Mouse (Mus musculus): Measurements from ENCODE around the gene Rufy4. TPM values are rescaled to one million over a fixed set of nuclear protein-coding genes. Genes with fewer than 3 reads are reported as not detected.

The Rufy4 gene
- polyA plus RNA-seq, 2 experiments from 2014 or later = not detected

DNA sequence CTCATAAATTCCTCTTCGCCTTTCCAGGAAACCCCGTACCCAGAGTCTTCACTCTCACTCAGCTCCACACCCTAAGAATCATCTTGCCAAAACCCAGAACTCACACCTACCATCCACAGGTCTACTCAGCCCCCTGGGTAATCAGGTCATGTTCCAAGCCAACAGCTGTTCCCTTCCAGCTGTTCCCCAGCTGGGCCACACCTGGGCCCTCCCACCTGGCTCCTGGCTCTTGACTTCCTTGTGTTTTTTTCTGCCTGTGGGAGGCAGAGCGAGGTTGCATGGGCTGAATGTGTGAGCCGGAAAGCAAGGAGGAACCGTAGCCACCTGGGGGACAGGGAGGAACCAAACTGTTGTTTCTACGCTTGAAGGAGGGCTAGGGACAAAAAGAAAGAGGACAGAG lies 19.1 kb upstream of the Rufy4 start:
- no peak for ATAC-seq

DNA sequence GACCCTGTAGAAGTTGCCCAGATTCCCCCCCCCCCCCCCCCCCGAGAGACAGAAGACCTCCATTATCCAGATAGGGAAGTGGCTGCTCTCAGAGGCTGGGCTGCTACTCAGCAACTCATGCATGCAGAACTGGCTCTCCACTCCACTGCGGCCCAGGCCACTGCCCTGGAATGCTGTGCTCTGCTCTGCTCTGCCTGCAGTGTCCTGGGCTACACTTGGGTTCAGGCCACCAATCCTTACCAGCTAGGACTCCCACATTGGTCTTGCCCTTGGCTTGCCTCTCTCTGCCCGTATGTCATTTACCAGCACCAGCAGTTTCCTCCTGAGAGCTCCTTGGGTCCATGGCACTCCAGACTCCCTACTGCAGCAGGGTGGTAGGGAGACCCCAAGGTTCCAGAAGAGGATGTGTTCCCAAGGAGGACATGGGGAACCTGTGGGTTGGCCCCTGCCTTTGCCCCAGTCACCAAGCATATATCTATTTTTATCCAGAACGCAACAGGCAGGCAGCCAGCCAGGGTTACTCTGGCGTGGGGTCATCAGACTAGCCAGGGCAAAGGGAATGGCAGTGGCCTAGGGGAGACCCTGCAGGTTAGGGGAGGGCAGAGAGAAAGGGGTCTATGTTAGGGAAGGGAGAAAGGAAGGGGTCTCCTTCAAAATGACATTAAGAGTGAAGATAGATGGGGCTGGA lies 17.3 kb upstream of the Rufy4 start:
- no peak for ATAC-seq

DNA sequence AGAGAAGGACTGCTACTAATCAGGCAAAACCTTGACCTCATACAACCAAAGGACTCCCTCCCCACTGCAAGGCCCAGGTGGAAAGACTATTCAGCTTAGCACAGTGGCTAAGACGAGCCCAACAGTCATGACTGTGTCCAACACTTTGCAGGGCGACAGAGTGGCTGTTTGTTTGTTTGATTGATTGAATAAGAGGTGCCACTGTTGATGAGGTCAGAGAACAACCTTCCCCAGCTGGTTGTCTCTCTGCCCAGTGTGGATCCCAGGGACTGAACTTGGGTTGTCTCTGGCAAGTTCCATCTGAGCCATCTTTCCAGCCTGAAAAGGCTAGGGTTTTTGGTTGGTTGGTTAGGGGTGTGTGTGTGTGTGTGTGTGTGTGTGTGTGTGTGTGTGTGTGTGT lies 15.7 kb upstream of the Rufy4 start:
- no peak for ATAC-seq

DNA sequence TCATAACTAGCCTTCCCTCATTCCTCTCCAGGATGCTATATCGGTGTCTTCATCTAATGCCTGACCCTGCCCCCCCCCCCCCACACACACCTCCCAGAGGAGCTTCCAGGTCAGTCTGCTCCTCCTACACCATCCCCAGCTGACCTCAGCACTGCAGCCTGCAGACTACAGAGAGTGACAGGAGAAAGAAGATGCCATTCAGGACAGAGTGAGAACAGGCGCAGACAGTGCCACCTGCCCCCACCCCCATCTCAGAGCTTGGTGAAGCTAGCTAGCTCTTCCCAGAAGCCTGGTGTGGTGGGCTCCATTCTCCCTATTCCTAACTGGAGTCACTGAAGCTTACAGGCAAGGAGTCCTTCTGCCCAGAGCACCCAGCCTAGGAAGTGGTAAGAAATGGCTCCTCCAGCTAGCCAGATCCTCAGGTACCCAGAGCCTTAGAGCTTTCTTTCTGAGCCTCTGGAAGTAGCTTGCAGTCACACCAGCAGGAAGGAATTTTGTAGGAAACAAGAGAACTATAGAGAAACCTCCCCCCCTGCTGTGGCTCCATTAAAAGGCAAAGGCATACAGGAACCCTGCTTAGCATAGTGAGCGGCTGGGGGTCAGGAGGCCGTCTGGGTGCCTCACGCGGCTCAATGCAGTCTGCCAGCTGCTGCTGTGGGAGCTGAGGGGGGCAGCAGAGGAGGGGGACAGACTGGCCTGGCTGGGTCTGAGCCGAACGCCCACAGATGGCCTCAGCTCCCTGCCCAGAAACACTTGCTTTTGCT lies 14.2 kb upstream of the Rufy4 start:
- no peak for ATAC-seq

DNA sequence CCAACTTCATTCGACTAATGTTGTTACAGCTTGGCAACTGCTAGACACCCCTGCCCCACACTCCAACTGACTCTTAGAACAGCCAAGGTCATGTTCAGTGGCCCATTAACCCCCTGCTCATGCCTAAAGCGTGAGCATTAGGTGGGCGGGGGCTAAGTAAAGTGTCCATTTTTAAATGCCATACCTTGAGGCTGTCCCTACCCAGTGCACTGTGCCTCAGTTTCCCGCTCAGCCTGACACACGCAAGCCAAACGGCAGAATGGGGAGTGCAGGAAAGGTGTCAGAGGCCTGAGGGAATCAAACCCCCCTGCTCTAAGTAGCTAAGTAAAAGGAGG lies 13.7 kb upstream of the Rufy4 start:
- no peak for ATAC-seq

DNA sequence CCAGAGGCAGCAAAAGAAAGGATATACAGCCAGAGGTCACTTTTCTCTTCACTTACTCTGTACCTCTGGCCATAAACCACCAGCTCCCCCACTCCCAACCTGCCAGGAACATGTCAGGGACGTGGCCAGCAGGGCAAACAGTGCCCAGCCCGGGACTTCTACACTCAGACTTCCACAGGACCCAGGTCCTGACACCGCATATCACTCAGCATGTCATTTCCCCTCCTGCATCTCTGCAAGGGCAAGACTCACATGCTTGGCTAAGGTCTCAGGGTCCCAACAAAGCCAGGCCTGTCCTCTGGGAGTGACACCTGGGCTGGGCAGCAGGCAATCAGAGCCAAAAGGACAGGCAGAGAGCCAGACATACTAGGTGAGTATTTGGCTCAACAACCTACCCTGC lies 12.3 kb upstream of the Rufy4 start:
- no peak for ATAC-seq

DNA sequence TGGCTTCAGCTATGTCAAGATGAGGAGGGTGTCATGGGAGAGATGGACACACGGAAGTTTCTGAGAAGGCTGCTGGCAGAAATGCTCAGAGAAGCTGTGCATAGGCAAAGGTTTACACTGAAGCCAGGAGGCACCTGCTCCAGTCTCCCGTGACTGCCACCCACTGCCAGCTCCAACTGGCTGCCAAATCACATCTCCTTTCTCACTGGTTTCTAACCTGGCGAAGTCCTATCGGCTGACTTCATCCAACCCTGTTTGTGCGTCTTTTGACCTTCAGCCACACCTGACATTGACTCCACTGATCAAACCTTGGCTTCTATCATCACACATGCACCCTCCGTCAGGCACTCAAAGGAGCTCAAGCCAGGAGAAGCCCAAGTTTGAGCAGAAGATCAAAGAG lies 7.5 kb upstream of the Rufy4 start:
- no peak for ATAC-seq

DNA sequence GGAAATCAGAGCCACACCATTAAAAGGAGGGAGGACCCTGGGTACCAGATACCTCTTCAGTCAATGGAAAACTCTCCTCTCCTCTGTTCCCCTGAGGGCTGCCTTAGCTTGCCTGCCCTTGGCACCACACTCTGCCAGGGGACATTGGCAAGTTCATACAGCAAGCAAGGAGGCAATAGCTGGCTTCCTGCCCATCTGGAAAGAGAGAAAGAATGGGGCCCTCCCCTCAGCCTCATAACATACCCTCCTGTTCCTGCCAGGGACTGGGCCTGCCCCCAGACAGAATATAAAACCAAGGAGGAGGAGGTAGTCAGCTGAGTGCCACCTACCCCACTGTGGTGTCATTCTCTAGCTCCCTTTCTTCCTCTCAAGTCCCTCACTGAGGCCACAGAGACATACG lies 6.2 kb upstream of the Rufy4 start:
- no peak for ATAC-seq

DNA sequence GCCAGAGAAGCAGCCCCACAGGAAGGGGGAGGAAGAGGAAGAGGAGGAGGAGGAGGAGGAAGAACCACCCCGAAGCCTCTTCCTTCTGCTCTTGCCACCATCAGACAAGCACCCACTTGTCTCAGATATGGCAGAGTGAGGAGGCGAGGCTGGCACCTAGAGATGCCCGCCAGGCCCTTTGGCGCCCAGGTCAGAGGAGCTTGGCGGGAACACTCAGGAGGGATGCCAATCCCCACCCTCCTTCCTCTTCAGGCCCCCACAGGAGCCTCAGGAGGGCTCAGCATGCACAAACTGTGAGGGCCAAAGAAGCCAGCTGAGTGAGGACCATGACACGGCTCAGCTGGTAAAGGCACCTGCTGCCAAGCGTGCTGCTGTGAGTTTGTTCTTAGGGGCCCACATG lies 4.2 kb upstream of the Rufy4 start:
- ATAC-seq = no peak

DNA sequence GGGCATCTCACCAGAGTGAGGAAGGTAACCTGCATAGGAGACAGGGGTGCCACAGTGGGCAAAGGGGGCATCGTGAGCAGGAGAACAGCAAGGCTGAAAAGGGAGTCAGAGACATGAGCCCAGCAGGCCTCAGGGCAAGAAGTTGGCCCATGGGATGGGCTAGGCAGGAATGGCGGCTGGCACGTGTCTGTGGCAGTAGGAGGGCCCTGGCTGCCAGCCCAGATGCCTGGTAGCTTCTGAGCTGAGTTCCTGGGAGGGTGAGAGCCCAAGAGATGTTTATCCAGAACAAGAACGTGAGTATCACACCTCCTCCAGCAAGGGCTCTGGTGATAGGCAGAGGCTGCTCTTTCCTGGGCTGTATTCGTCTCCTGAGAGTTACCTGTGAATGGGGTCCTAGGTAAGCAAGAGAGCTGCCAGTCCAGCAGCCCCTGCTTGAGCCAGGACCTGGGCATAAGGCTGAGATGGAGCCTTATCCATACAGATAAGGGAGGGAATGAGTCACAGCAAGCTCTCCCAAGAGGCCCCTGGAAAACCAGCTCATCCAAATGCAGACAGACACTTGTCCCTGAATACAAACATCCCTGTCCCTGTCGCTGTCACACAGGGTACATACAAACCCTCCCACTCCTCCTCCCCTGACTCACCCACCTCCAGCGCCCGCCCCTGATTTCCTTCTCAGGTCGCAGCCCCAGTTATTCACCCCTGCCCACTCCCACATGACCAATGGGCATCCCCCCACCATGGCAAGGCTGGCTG lies 3.3 kb upstream of the Rufy4 start:
- no peak for ATAC-seq

DNA sequence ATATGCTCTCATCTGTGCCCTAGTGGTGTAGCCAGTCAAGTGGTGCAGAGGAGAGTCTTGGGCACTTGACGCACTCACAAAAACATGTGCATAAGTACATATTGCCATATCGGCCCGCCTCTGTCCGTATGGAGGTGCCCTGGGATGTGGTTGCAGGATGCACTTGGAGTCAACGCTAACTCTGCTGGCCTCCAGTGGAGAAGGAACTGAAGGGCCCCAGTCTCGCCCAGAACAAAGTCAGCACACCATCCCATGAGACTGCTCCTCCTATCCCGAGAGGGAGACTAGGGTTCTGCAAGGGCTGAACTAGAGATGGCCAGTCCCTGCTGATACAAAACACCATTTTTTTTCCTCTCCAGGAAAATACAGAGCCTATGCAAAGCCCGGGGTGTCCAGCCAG lies 2.1 kb upstream of the Rufy4 start:
- no peak for ATAC-seq

DNA sequence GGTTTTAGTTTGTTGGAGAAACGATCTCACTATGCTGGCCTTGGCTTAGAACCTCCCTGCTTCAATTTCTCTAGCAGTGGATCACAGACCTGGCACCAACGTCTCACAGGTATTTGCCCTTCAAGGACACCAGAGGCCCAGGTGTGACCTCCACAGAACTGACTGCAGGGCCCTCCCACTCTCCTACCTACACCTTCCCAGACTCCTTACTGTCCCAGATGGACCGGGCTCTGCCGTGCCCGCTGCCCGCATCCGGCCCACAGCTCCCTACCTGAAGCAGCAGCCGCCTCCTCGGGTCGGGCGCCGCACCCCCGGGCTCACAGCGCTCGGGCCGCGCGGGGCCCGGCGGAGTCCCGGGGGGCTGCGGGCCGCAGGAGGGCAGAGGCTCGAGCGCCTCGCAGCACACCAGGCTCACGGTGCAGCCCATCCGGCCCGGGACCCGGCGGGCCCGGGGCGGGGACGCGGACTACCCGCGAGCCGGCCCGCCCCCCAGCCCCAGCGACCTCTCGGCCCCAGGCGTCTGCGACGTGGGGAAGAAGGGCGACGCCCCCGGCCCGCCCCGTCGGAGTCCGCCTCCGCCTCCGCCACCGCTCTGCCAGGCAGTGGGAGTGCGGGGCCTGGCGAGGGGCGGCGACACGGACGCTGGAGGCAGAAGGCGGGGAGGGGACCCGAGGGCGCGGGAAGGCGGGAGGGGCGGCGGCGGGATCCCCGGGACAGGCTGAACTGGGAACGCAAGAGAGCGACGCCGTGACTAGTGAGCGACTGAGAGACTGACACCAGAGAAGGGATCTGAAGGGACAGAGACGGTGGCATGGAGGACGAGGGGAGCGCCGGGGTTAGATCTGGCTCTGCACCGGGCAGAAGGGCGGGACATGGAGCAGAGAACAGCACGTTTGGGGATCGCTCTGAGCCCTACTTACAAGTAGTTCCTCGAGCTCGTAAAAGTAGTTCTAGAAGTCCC lies 1.0 kb upstream of the Rufy4 start, which contains the start of gene Tns1:
Gene Tns1 (minus strand): TSS at position 429 of the 961 bp plus-strand sequence.
- ATAC-seq = peak; percentile 31

DNA sequence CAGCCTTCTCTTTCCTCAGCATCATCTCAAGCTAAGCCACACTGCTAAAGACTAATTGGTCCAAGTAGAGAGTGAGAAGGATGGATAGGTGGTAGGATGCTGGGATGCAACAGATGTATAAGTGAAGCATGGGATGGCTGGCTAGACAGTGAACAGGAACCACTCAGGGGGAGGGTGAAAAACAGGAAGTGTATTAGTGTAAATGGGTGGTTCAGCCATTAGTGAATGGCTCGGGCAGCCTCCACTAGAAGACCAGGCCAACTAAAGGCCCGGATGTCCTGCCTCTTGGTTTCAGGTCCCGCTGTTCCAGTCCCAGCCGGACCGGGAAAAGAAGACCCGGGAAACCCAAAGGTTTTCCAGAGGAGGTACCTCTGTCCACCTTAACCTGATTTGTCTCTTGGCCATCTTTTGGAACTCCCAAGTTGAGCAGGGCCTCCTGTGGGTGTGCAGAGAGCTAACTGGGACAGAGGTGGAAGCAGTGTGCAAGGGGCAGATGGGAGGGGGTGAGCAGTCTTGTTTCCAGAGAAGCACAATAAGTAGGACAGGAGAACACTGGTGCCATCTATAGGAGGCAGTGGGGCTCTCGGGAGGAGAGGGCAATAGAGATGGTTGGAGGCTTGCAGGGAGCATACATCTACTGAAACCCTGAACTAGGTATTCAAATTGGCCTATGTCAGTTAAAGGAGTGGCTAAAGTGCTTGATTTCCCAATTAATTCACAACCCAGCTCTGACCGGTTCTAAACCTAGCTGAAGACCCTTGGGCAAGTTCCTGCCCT lies 5.7 kb downstream of the Rufy4 start:
- no peak for ATAC-seq

DNA sequence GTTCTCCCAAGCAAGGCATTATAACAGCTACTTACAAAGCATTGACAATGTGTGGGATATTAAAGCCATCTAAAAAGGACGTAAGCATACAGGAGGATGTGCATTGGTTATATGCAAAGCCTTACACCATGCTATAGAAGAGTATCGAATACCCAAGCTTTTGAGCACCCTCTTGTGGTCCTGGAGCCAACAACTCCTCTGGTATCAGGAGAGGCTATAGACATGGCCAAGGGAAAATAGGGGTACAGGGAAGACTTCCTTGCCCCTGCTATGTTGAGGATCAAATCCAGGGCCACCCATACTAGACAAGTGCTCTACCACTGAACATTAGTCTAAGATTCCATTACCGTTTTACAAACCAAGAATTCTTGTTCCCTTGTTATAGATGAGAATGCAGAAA lies 6.7 kb downstream of the Rufy4 start:
- no peak for ATAC-seq

DNA sequence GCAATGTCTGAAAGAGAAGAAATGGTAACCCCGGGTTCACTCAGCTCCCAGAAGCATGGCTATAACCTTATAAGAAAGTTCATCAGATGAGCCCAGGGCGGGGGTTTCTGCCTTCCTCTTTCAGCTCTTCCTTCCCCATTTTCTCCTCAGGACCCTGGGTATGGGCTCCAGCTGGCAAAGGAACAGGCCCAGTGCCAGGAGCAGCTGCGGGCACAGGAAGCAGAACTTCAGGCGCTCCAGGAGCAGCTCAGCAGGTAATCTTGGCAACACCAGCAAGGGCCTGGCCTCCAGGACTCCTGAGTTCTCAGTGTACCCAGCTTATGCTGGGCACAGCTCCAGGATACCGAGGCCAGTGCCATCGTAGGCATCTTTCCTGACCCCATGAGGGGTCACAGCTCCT lies 8.6 kb downstream of the Rufy4 start:
- no peak for ATAC-seq

DNA sequence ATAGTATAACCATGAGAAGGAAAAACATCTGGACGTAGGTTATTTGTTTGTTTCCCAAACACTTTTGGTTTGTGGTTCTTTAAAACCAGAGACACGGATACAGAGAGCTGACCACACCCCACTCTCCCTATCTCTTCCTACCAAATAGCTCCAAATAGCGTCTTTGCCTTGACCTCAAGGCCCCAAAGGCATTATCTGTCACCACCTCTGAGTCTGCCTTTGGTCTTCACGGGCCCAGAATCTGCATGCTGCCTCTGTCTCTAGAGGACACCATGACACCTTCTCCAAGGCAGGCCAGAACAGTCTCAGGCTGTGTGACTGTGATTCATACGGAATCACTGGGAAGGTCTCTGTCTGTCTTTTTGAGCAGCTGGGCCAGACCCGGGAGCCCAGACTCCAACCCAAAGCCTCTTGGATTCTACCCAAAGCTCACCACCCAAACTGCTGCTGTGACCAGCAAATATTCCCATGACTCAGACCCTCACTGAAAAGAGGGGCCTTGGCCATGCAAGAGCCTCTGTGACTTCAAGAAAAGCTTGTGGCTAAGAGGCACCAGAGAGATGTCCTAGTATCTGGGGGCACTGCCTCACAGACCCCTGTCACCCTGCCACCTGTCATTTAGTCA lies 10.1 kb downstream of the Rufy4 start:
- ATAC-seq = no peak

DNA sequence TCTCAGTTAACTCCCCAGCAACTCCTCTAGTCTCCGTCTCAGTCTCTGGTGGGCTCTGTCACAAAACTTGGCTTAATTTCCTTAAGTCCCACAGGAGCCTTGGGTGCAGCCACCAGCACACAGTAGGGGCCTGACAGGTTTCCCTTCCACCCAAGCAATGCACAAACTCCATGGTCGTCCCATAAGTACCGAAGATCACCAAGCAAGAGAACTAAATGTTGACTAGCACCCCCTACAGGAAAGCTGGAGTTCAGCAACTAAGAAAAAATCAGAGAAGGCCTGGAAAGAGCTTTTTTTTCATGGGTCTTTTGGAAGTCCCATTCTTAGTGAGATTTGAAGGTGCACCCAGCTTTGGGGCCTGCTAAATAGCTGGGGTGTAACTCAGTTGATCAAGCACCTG lies 14.1 kb downstream of the Rufy4 start:
- ATAC-seq = no peak

DNA sequence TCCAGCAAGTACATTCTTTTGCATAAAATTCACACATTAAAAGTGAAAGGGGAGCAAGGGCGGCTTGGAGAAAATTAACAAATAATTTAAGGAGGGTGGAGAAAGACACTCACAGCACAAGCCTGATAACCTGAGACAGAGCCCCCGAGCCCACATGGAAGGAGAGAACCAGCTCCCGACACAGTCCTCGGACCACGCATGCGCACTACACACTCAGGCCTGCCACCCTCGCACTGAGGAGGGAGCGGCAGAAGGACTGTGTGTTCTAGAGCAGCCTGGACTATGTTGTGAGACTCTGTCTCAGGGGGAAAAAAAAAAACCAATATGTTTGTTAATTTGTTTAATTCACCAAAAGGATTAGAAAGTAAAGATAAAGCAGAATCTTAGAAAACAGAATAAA lies 16.4 kb downstream of the Rufy4 start:
- ATAC-seq = no peak

DNA sequence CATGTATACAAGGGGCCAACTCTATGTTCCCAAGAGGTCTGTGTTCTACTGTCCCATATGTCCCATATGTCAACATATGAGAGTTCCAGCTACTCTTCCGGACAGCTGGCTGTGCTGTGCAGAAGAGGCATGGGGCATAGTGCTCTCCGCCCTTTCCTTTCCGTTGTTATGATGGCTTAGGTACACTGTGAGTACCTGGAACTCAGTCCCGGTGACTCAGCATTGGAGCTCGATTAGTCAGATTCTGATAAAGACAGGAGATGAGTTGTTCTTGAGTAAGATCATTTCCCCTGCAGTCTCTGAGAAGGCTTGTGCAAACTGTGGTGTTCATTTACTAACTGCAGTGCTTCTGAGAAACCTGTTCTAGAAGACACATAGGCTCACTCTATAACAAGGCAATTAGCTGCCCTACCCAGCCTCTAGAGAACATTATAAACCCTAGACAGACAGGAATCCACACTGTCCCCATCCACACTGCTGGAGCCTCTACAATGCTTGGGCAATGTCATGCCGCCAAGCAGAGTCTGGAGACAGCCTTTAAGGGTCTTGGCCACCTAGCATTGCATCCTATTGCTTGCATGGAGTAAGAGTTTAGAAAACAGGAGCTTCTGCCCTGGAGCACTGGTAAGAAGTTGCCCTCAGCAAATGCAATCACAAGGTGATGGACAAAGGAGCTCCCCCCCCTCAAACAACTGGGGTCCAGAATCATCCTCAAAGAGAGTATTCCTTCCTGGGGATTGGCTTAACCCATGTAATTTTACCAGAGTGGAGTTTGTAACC lies 24.0 kb downstream of the Rufy4 start:
- ATAC-seq = no peak

DNA sequence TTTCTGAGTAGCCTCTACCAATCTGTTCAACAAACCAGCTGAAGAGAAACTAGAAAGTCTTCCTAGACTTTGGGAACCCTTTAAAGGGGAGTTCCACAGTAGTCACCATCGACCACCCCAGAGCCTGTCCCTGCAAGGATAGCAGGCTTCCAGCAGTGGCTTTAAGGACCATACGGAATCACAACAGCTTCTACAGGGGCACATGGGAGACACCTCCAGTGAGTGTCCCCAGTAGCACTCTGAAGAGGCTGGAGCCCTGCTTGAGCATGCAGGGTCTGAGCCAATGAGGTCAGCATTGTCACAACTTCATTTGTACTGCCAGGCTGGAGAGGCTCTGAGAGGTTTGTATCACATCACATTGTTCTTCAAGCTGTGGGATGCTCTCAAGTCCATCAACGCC lies 24.8 kb downstream of the Rufy4 start:
- no peak for ATAC-seq

DNA sequence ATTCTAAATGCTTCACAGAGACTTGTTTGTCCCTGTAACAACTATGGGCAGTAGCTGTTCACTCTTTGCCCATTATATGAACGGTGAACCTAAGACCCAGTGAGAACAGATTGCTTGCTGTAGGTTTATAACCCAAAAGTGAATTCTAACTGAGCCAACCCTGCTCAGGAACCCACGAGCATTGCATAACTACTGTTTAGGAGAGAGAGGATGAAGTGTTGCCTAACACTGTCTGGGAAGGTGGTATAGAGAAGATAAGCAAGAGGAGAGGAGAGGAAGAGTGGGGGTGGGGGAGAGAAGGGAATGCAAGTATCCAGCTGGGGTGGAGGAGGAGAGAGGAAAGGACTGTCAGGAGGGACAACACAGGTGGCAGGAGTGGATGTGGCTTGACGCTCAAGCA lies 25.8 kb downstream of the Rufy4 start:
- ATAC-seq = no peak

Data from activated CD4-positive, CD25-positive, alpha-beta regulatory T cell, adult 4 months (primary cell).